Mouse (Mus musculus) G1E (cell line): Measurements from ENCODE around the gene Slc25a24. TPM values are rescaled to one million over a fixed set of nuclear protein-coding genes. Genes with fewer than 3 reads are reported as not detected.

Experiments
- ATAC-seq: 2 replicates; pipeline ENCODE4 v1.8.0; 2016; ENCODE audit warnings: mild to moderate bottlenecking; ENCODE audit not compliant: insufficient number of reproducible peaks, poor library complexity, low FRiP score, severe bottlenecking; ENCODE audit errors: extremely low read depth
- DNase-seq: peaks from one replicate; pipeline ENCODE4 v3.0.0; 2012; ENCODE audit warnings: low spot score
- H3K27me3 ChIP-seq: 2 replicates; pipeline ENCODE4 v1.6.1; 2012; ENCODE audit warnings: mild to moderate bottlenecking, low read length, inconsistent platforms; ENCODE audit not compliant: insufficient read depth
- H3K36me3 ChIP-seq: replicated peaks from 2 replicates; pipeline ENCODE3; 2012; ENCODE audit warnings: mild to moderate bottlenecking, inconsistent platforms
- H3K4me1 ChIP-seq: 2 replicates; pipeline ENCODE4 v1.6.1; 2012; ENCODE audit warnings: low read depth, low read length, inconsistent platforms, mixed read lengths; ENCODE audit not compliant: insufficient read depth
- H3K4me3 ChIP-seq: 2 replicates; pipeline ENCODE4 v1.5.1; 2012; ENCODE audit warnings: low read depth, mild to moderate bottlenecking, inconsistent platforms, low read length, moderate library complexity, mixed read lengths
- H3K9me3 ChIP-seq: replicated peaks from 2 replicates; pipeline ENCODE4 v1.6.1; 2012; ENCODE audit warnings: inconsistent platforms
- CTCF ChIP-seq: IDR thresholded peaks from 2 replicates; pipeline ENCODE4 v1.5.1; 2012; ENCODE audit warnings: low read depth, low read length, inconsistent platforms, mixed read lengths
- GATA1 ChIP-seq: IDR thresholded peaks from 2 replicates; pipeline ENCODE4 v1.6.1; 2012; ENCODE audit warnings: borderline replicate concordance, low read length, inconsistent platforms, mixed read lengths
- GATA2 ChIP-seq: IDR thresholded peaks from 2 replicates; pipeline ENCODE4 v1.6.1; 2012; ENCODE audit warnings: low read depth, low read length, inconsistent platforms, borderline replicate concordance
- POLR2AphosphoS5 ChIP-seq: IDR thresholded peaks from 2 replicates; pipeline ENCODE4 v1.6.1; 2012; ENCODE audit warnings: low read depth, low read length, inconsistent platforms; ENCODE audit not compliant: insufficient replicate concordance
- TAL1 ChIP-seq: conservative IDR thresholded peaks from 2 replicates; pipeline ENCODE4 v1.6.1; 2012; ENCODE audit warnings: low read depth, low read length, inconsistent platforms, mixed read lengths
- polyA plus RNA-seq: library from polyadenylated mRNA; stranded (reverse); fragments of >175 nt; gene quantifications from 2 replicates; pipeline ENCODE4 v1.2.3, GENCODE M21; 2012
- total RNA-seq, 2 experiments: library from RNA; stranded (forward) in 1 of 2; stranded (reverse) in 1 of 2; fragments of 200-1000 nt in 1 of 2; fragments of >200 nt in 1 of 2; fragmentation: Nextera tagmentation in 1 of 2; gene quantifications; 2 replicates each; pipeline ENCODE4 v1.2.3; 2014 to 2017

Gene Slc25a24
- total and polyA plus RNA-seq, 3 experiments = 0.11 to 11.6 TPM; not detected in 1

DNA sequence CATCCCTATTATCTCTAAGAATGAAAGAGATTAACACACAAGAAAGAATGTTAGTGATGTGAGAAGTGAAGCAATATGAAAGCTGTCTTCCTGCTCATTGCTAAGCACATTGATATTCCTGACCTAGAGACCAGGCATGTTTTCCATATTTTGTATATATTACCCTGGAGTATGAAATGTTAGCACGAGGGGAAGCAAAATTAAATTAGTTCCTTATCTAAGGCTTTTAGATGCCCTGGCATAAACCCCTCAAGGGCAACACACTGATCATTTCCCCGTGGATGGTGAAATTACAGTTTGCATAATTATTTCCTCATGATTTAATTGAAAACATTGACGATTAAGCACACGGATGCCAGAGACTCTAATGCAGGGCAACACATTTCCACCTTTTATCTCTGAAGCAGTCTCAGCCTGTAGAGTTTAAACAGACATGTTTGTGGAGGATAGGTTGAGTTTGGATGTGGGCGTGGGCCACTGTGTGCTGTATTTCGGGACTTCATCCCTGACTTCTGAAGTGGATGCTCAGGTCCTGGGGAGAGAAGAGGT lies 56.7 kb downstream of the Slc25a24 start:
- H3K27me3 ChIP-seq = no peaks in the 10 kb centered on the region
- no peak overlapping the region for H3K4me3 ChIP-seq
- TF ChIP-seq TAL1 = no peak
- no peak for TF ChIP-seq CTCF
- no peak for TF ChIP-seq GATA2
- no peak for TF ChIP-seq GATA1
- TF ChIP-seq POLR2AphosphoS5 = no peak
- DNase-seq (no peak), ATAC-seq (no peak)
- H3K4me1 ChIP-seq = no peaks in the 10 kb centered on the region
- H3K36me3 ChIP-seq = no peaks in the 10 kb centered on the region
- peaks cover 37% of the 10 kb centered on the region for H3K9me3 ChIP-seq

DNA sequence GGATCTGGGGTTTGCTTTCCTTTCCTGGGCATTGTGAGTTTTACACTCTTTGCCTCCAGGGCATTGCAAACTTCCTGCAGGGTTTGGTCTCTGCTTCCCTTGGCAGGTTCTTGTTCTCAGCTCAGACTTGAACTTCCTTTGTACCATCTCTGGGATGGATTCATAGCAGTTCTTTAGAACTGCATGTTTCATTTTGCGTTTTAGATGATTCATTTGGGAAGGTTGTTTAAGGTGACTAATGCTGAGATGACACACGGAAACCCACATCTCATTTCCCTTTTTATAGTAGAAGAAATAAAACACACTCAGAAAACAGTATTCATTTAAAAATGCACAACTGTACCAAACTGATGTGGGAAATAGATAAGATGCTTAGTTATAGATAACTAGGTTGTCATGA lies 73.2 kb downstream of the Slc25a24 start:
- Histone ChIP-seq H3K4me3 (no peak overlapping the region), H3K27me3 (no peaks in the 10 kb centered on the region), H3K9me3 (peaks cover 10% of the 10 kb centered on the region), H3K4me1 (no peaks in the 10 kb centered on the region), H3K36me3 (no peaks in the 10 kb centered on the region)
- TF ChIP-seq GATA1 (no peak), TAL1 (no peak), POLR2AphosphoS5 (no peak)
- no peak for ATAC-seq
- no peak for DNase-seq

DNA sequence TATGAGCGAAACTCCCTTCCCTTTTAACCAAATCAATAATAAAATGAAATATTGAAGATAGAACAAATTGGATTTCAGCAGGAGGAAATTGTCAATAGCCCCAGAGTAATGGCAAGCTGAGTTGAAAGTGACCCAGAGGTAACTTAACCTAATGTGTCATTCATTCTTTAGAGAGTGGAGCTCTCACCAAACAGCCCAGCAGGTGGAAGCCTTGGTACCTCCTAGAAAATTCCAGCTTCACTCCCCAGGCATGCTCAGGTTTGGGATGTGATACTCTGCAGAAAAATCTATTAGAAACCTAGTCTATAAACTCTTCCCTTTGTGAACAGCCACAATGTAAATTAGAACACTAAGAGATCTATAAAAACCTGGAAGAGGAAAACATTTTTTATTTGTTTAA lies 76.3 kb downstream of the Slc25a24 start:
- no peak for ATAC-seq
- H3K27me3 ChIP-seq = no peaks in the 10 kb centered on the region
- no peaks in the 10 kb centered on the region for H3K4me1 ChIP-seq
- no peak for DNase-seq
- peaks cover 16% of the 10 kb centered on the region for H3K9me3 ChIP-seq
- H3K4me3 ChIP-seq = no peak overlapping the region
- H3K36me3 ChIP-seq = no peaks in the 10 kb centered on the region
- TF ChIP-seq GATA2 (no peak), TAL1 (no peak), GATA1 (no peak), CTCF (no peak), POLR2AphosphoS5 (no peak)

DNA sequence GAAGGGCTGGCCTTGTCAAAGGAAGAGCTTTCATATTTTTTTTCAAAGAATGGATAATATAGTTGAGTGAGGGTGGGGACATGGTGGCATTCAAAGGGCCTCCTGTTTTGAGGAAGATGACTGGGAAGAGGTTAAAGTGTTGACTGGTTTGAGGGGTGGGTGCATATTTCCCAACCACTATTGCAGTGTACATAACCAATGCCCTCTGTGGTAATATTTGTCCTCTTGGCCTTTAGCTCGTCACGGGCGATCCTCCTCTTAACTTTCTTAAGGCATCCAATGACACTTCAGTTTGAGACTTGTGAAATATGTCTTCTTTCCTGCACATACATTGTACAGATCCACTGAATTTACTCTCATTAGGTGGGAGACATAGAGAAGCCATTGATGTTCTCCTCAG lies 89.4 kb downstream of the Slc25a24 start:
- Histone ChIP-seq H3K4me3 (no peak overlapping the region), H3K4me1 (no peaks in the 10 kb centered on the region), H3K36me3 (no peaks in the 10 kb centered on the region), H3K9me3 (peaks cover 37% of the 10 kb centered on the region), H3K27me3 (no peaks in the 10 kb centered on the region)
- DNase-seq (no peak), ATAC-seq (no peak)
- no peak for TF ChIP-seq POLR2AphosphoS5
- TF ChIP-seq CTCF = no peak
- no peak for TF ChIP-seq GATA2
- TF ChIP-seq GATA1 = no peak
- no peak for TF ChIP-seq TAL1

DNA sequence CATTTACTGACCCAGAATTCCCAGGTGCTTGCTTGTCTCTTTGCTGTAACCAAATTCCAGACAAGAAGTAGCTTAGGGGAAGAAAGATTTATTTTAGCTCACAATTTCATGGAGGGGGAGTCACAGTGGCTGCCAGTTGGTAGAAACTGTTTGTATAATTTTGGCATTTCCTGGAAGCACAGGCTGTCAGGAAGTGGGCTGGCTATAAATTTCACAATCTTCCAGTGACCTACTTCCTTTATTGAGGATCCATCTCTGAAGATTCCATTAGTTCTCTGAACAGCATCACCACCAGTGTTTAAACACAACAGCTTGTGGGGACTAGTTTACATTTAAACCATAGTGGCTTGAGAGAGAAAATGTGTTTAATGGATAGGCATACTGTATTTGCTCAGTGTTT lies 93.4 kb downstream of the Slc25a24 start:
- no peak for DNase-seq
- H3K4me3 ChIP-seq = no peak overlapping the region
- no peaks in the 10 kb centered on the region for H3K27me3 ChIP-seq
- H3K9me3 ChIP-seq = peaks cover 31% of the 10 kb centered on the region
- TF ChIP-seq POLR2AphosphoS5 (no peak), TAL1 (no peak), GATA1 (no peak), CTCF (no peak), GATA2 (no peak)
- no peaks in the 10 kb centered on the region for H3K36me3 ChIP-seq
- H3K4me1 ChIP-seq = no peaks in the 10 kb centered on the region
- no peak for ATAC-seq

Other genes starting within 250 kb of the Slc25a24 start
- not detected in 2 replicates for gene Fndc7, start 233.1 kb upstream of the Slc25a24 start, total RNA-seq (2014; fragmentation: Nextera tagmentation)
- 0.16 and 0.17 TPM in 2 replicates for gene Fndc7, start 233.1 kb upstream of the Slc25a24 start, total RNA-seq (2017)
- not detected in 2 replicates for gene Fndc7, start 233.1 kb upstream of the Slc25a24 start, polyA plus RNA-seq
- gene Prpf38b, start 211.4 kb upstream of the Slc25a24 start, total RNA-seq (2014; fragmentation: Nextera tagmentation) = 216 and 235 TPM in 2 replicates
- 151 and 226 TPM in 2 replicates for gene Prpf38b, start 211.4 kb upstream of the Slc25a24 start, total RNA-seq (2017)
- 117 and 122 TPM in 2 replicates for gene Prpf38b, start 211.4 kb upstream of the Slc25a24 start, polyA plus RNA-seq
- gene Henmt1, start 183.3 kb upstream of the Slc25a24 start, total RNA-seq (2014; fragmentation: Nextera tagmentation) = not detected in 2 replicates
- gene Henmt1, start 183.3 kb upstream of the Slc25a24 start, total RNA-seq (2017) = 0.06 and 0.22 TPM in 2 replicates
- gene Henmt1, start 183.3 kb upstream of the Slc25a24 start, polyA plus RNA-seq = not detected in 2 replicates
- not detected in 2 replicates for gene Gm9857, start 182.7 kb upstream of the Slc25a24 start, total RNA-seq (2014; fragmentation: Nextera tagmentation)
- not detected in 2 replicates for gene Gm9857, start 182.7 kb upstream of the Slc25a24 start, total RNA-seq (2017)
- gene Gm9857, start 182.7 kb upstream of the Slc25a24 start, polyA plus RNA-seq = not detected in 2 replicates
- 0.15 TPM in 1 of 2 replicates, not detected in the other for gene Fam102b, start 95.5 kb upstream of the Slc25a24 start, total RNA-seq (2014; fragmentation: Nextera tagmentation)
- gene Fam102b, start 95.5 kb upstream of the Slc25a24 start, total RNA-seq (2017) = 0.06 and 0.11 TPM in 2 replicates
- gene Fam102b, start 95.5 kb upstream of the Slc25a24 start, polyA plus RNA-seq = 0.01 TPM in 1 of 2 replicates, not detected in the other
- gene Slc25a54, start 42.7 kb upstream of the Slc25a24 start, total RNA-seq (2014; fragmentation: Nextera tagmentation) = not detected in 2 replicates
- gene Slc25a54, start 42.7 kb upstream of the Slc25a24 start, total RNA-seq (2017) = not detected in 2 replicates
- gene Slc25a54, start 42.7 kb upstream of the Slc25a24 start, polyA plus RNA-seq = not detected in 2 replicates
- not detected in 2 replicates for gene Vav3, start 217.5 kb downstream of the Slc25a24 start, total RNA-seq (2014; fragmentation: Nextera tagmentation)
- 0.05 TPM in 1 of 2 replicates, not detected in the other for gene Vav3, start 217.5 kb downstream of the Slc25a24 start, total RNA-seq (2017)
- gene Vav3, start 217.5 kb downstream of the Slc25a24 start, polyA plus RNA-seq = not detected in 2 replicates